Mouse (Mus musculus): ENCODE measurements around the gene Dusp2.

Gene Dusp2

DNA sequence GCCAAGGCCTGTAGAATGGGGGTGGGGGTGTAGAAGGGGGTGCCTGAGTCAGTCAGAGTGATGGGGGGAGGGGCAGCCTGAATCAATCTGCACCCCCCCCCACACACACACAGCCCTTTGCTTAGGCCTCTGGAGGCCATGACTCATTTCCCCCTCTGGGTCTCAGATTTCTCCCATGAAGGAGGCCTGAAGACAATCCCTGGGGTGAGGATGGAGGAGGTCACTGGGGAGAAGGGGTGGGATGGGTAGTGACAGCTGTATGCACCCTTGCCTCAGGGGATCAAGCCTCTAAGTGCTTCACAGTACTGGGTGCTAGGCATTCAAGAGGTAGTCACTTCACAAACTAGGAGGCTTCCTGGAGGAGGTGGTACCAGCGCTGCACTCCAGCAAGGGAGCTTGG, 12.3 kb upstream of the Dusp2 start:
- no peak for DNase-seq (ENCODE audit: low spot score in 2 of 2)

DNA sequence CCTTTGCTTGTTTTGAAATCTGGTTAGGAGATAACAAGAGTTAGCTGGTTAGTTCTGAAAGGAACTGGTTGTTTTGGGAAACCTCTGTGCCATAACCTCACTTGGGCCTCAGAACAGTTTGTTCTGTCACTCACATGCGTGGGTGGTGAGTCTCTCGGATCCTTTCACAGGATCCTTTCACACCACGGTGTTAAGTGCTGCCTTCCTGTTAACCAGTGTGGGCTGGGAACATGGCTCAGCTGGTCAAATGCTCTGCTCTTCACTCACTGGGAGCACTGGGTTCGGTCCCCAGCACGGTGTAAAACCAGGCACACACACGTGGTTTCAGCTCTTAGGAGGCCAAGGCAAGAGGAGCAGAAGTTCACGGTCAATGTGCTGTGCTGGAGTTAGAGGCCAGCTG, 11.5 kb upstream of the Dusp2 start:
- DNase-seq (ENCODE audit: low spot score in 2 of 2) = no peak

DNA sequence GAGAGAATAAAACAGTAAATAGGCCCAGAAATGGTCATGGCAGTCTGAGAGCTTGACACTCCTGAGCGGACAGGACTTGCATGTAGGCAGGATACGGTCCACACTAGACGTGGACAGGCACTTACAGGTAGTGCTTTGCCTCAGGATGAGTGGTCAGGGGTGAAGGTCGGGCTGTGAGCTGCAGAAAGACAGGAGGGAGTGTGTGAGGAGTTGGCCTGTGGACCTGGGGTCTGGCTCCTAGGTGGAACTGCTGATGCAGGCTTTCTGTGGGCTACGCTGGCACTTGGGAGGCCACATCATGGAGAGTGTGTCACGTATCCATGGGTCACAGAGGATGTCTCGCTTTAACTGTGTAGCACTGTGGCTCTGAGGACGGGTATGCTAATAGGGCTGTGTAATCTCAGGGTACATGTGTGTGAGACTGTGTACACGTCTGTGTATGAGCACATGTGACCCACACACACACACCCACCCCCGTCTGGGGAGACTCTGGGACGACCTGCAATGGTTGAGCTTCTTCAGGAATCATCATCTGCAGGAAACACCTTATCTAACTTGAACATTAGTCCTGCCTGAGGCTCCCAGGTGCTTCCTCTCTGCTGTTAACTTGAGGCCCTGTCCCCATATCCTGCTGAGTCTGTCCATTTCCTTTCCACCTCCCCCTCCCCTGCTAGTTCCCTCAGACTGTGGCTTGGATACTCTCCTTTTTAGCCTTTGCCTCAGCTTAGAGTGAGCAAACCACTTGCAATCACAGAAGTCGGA, 7.7 kb upstream of the Dusp2 start:
- no peak for DNase-seq (ENCODE audit: low spot score in 2 of 2)

- no peak for DNase-seq (ENCODE audit: low spot score in 2 of 2)
Observed at GRCm38 (mm10) chr2:127332807-127333570, 3.0 kb upstream of the Dusp2 start.

DNA sequence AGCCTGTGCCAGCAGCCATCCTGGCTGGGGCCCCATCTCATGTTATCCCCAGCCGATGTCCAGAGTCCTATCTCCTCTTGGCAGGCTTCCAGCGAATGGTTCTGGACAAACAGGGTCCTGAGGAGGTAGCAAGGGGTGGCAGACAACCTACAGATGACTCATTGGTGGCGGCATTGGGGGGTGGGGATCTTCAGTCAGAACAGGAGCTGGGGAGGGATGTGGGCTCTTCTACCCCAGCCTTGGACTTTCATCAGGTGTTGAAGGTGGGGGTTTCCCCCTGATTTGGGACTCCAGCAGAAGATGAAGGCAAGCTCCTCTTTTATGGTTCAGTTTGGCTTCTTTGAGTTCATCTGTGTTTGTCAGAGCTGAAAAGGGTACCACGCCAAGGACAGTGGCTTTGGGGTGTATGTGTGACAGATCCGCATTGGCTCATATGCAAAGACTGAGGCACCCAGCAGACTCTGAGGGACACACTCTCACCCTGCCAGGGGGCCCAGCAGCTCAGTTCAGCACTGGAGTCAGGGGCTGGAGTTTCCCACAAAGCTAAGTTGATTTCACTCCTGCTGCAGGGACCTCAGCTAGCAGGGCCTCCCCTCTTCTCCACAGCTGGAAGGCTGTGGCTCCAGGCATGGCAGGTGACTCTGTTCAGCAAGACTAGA, 1.9 kb upstream of the Dusp2 start:
- no peak for DNase-seq (ENCODE audit: low spot score in 2 of 2)

DNA sequence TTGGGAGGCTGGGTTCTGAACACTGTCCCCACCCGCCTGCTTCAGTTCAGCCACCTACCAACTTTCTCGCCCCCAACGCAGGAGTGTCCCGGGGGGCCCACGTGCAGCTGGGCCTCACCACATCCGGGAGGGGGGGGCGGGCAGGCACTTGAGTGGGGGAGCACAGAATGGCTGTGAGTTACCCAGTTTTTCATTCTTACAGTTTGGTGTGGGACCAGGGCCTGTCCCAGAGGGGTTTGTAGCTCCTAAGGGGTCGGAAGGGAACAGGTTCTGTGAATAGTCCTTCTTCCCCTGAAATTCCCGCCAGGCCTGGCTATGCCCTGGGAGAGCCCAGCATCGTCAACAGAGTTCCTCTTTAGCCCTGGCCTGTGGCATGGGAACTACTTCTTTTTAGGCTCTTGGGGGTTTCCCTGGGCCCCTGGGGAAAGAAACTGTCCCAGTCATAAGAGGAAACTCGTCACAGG, 849 bp upstream of the Dusp2 start:
- no peak for DNase-seq (ENCODE audit: low spot score in 2 of 2)

DNA sequence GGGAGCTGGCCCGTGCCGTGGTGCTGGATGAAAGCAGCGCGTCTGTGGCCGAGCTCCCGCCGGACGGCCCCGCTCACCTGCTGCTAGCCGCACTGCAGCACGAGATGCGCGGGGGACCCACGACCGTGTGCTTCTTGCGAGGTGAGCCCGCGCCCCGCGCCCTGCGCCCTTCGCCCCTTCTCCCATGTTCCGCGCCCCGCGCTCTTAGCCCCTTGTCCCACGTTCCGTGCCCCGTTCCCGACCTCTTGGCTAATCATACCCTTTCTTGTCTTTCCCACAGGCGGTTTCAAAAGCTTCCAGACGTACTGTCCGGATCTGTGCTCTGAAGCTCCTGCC, 506 bp downstream of the Dusp2 start:
- DNase-seq (ENCODE audit: low spot score in 2 of 2) = no peak

GRCm38 (mm10) chr2:127336885-127337284, 926 bp downstream of the Dusp2 start:
- DNase-seq (ENCODE audit: low spot score in 2 of 2) = no peak

GRCm38 (mm10) chr2:127337531-127337930, 1.6 kb downstream of the Dusp2 start:
- DNase-seq (ENCODE audit: low spot score in 2 of 2) = peak in 1 of 2 experiments; percentile 27

DNA sequence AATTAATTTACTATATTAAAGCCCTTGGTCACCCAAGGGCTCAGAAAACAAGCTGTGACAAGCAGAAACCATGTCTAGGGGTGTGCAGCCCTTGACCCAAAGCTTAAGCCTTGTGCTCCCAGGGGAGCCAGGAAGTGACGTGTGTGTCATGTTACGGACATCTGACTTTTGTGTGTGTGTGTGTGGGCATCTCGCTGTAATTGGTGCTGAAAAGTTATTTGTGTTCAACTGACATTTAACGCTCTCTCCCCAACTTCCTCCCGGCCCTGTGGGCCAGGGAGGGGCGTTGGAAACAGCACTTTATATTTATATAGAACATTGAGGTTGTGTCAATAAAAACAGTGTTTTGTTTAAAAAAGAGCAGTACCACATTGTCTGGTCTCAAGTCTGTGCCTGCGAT, 2.1 kb downstream of the Dusp2 start:
- DNase-seq (ENCODE audit: low spot score in 2 of 2) = no peak

- no peak for DNase-seq (ENCODE audit: low spot score in 2 of 2)
Observed at GRCm38 (mm10) chr2:127338416-127338815, 2.5 kb downstream of the Dusp2 start, which contains the start of gene Astl. Gene Astl, plus strand, starts transcription at chr2:127338639.

GRCm38 (mm10) chr2:127338833-127339232, 2.9 kb downstream of the Dusp2 start:
- no peak for DNase-seq (ENCODE audit: low spot score in 2 of 2)

- no peak for DNase-seq (ENCODE audit: low spot score in 2 of 2)
Observed at GRCm38 (mm10) chr2:127339262-127339661, 3.3 kb downstream of the Dusp2 start.

DNA sequence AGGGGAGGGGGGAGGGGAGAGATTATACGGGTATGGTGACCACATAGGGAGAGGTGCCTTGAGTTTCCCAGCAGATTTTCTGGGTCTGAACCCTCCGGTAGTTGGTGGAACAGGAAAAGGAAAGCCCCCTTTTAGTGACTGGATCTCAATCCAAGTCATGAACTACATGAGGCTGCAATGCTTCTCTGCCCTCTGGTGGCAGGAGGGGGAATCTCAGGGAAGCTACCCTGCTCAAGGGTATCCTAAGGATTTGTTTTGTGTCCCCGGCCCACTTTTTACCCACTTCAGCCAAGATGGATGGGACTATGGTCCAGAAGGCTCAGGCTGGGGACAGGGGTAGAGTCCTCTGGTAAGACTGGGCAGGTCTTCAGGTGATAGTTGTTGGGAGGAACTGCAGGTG, 5.2 kb downstream of the Dusp2 start:
- peak in 1 of 2 experiments; percentile 67 for DNase-seq (ENCODE audit: low spot score in 2 of 2)

DNA sequence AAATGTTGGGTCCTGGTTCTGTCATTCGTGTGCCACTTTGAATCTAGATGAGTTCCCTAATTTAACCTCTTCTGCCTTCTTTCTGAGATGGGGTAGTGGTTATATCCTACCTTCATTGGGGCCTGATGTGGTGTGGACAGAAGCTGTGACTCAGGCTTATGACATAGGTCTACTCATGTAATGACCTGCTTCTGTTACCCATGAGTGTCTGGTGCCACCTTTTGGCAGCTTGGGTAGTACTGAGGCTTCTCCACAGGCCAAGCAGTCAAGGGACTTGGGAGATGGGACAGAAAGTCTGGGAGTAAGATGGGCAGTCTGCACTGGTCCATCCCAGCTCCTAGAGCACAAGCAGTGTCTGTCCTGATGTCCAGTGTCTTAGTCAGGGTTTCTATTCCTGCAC, 10.4 kb downstream of the Dusp2 start:
- no peak for DNase-seq (ENCODE audit: low spot score in 2 of 2)

- no peak for DNase-seq (ENCODE audit: low spot score in 2 of 2)
Observed at GRCm38 (mm10) chr2:127347147-127347985, 11.4 kb downstream of the Dusp2 start.

DNA sequence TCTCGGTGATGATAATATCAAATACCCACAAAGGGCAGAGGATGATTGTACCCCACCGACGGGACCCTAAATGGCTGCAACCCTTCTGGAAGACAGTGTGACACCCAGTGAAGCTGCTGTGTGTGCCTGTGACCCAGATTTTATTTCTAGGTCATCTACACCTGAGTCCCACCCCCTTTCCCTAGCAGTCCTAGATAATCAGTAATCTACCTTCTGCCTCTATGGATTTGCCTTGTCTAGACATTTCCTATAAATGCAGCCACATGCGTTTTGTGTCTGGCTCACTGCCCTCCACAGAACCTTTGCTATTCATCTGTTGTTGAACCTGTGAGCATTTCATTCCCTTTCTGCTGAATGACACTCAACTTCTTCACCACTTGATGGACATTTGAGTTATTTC, 17.9 kb downstream of the Dusp2 start:
- DNase-seq (ENCODE audit: low spot score in 2 of 2) = no peak

DNA sequence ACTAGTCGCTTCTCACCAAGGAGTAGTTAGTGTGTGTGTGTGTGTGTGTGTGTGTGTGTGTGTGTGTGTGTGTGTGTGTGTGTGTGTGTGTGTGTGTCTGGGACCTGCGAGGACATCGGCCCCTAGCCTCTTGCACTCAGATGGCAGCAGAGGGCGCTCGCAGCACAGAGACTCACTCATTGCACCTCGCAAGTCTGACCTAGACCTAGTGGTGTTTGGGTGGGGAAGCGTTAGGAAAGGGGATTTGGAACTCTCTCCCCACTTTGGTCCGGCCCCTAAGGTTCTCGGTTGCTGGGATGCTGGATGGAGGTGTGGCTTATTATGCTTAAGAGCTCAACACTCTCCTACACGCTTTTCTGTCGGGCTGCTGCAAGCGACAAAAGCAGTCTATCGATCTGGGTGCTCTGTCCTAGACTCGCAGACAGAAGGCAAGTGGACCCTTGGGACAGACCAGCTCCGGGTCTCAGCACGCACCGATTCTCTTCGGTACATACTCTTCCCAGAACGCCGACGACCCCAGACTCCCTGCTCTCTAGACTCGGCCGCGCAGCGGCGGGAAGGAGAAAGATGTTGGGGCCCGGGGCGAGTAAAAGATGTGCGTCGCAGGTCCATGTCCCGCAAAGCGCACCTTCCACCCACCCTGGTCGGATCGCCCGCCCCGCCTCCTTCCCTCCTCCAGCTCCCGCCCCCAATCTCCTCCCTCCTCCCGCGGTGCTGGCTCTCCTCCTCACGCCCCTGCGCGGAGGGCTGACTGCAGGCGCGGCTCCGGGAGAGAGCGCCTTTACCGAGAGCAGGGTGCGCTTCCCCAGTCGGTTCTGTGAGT, 26.7 kb downstream of the Dusp2 start, which contains the start of gene Adra2b:
TSS of gene Adra2b (plus strand) at position 750 of the 823 bp plus-strand sequence.
- peak; percentile 83 to 86 for DNase-seq (ENCODE audit: low spot score in 2 of 2)

- no peak for DNase-seq (ENCODE audit: low spot score in 2 of 2)
Observed at GRCm38 (mm10) chr2:127363282-127363652, 27.3 kb downstream of the Dusp2 start.

DNA sequence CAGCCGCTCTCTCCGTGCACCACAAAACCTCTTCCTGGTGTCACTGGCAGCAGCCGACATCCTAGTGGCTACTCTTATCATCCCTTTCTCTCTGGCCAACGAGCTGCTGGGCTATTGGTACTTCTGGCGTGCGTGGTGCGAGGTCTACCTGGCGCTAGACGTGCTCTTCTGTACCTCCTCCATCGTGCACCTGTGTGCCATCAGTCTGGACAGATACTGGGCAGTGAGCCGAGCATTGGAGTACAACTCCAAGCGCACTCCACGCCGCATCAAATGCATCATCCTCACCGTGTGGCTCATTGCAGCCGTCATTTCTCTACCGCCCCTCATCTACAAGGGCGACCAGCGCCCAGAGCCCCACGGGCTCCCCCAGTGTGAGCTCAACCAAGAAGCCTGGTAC, 27.7 kb downstream of the Dusp2 start:
- DNase-seq (ENCODE audit: low spot score in 2 of 2) = peak in 1 of 2 experiments; percentile 10

GRCm38 (mm10) chr2:127364452-127364851, 28.5 kb downstream of the Dusp2 start:
- no peak for DNase-seq (ENCODE audit: low spot score in 2 of 2)
